Mouse (Mus musculus) B cell, adult (primary cell): ENCODE measurements around the gene Gpr171. TPM values are rescaled to one million over a fixed set of nuclear protein-coding genes. Genes with fewer than 3 reads are reported as not detected.

ENCODE experiments used
- total RNA-seq: library from RNA; stranded (reverse); gene quantifications from 4 replicates; pipeline ENCODE4 v1.2.4, GENCODE M21; 2023; ENCODE audit not compliant: inconsistent age

The Gpr171 gene
- total RNA-seq: 99.8 to 111 TPM (median 103 TPM) in 4 replicates

DNA sequence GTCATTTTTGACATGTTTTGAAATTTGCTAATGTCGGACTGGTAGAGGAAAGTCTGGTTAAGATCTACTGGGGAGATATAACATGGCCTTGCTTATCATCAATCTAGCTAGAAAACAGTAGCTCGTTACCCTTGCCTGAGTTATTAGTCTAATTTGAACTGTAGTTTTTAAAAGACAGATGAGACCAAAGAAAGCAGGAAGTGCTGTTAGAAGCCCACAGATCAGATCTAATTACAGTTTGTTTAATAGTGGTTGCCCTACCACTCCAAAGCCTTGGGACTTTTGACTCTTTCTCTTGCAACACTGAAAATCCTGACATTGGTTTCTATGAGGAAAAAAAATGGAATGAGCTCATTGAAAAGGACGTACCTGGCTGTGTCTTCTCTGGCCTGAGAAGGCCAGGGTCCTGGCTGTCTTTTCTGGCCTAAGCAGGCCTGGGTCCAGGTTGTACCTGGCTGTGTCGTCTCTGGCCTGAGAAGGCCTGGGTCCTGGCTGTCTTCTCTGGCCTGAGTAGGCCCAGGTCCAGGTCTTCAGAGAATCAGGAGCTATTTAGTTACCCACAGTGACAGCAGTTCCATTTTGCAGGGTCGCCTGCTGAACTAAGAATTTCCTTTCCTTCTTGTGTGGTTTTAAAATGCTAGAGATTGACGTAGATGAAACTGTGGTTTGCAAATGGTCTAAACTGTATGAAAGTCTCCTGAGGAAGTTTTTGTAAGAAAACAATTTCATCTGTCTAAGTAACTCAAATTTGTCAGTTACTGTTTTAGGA lies at the start of gene Gpr171:
TSS of gene Gpr171 (minus strand) at position 604 of the 769 bp plus-strand sequence.

Other genes starting within 250 kb of the Gpr171 start
- not detected in 4 replicates for gene Clrn1, start 216.5 kb downstream of the Gpr171 start, total RNA-seq
- gene Med12l, start 96.0 kb downstream of the Gpr171 start, total RNA-seq: 0.45 to 0.78 TPM (median 0.50 TPM) in 4 replicates
- 0.29 to 3.0 TPM (median 0.62 TPM) in 4 replicates for gene P2ry14, start 51.8 kb upstream of the Gpr171 start, total RNA-seq
- gene Gpr87, start 93.3 kb upstream of the Gpr171 start, total RNA-seq: not detected in 4 replicates
- gene P2ry13, start 109.1 kb upstream of the Gpr171 start, total RNA-seq: 0.90 to 1.9 TPM (median 1.2 TPM) in 4 replicates
- gene P2ry12, start 161.1 kb upstream of the Gpr171 start, total RNA-seq: 0.72 to 1.3 TPM (median 1.0 TPM) in 4 replicates
- gene Igsf10, start 242.6 kb upstream of the Gpr171 start, total RNA-seq: 0.06 TPM in 1 of 4 replicates, not detected in the others